Mouse (Mus musculus): ENCODE measurements around the gene E030025P04Rik.

GRCm38 (mm10) chr11:109109826-109110346, 34.3 kb downstream of the E030025P04Rik start:
- TF ChIP-seq CTCF (IDR thresholded peaks at IDR 0.05; ENCODE audit: low read depth, low read length): no peak
- TF ChIP-seq POLR2AphosphoS5 (IDR thresholded peaks at IDR 0.05; ENCODE audit: insufficient replicate concordance, low read depth, low read length): no peak
- TF ChIP-seq GATA1 (IDR thresholded peaks at IDR 0.05; ENCODE audit: borderline replicate concordance, low read length): no peak
